Mouse (Mus musculus): Measurements from ENCODE around the gene Asdurf. TPM values are rescaled to one million over a fixed set of nuclear protein-coding genes. Genes with fewer than 3 reads are reported as not detected.
"Not testable (repeated sequence)": the region's sequence is repeated elsewhere in the genome, so short reads cannot be mapped to it uniquely, and the experiment has no call there.

Gene Asdurf
- polyA plus RNA-seq, 1 experiment from 2014 or later, result 2.5 TPM

GRCm38 (mm10) chr1:53337403-53337802, 15.0 kb downstream of the Asdurf start:
- not testable (repeated sequence) for H3K9ac ChIP-seq (ENCODE audit: low read depth, low read length); H3K27me3 ChIP-seq (replicated peaks; ENCODE audit: control insufficient read depth, insufficient read depth, low read length); ATAC-seq; H3K4me3 ChIP-seq (ENCODE audit: low read length); H3K4me2 ChIP-seq (ENCODE audit: low read length); H3K27ac ChIP-seq (ENCODE audit: low read depth, low read length); H3K4me1 ChIP-seq (ENCODE audit: control insufficient read depth, insufficient read depth, low read depth, low read length)
- Histone ChIP-seq H3K9me3 (ENCODE audit: control insufficient read depth, low read length) (peaks cover 13% of the 10 kb centered on the region), H3K36me3 (ENCODE audit: control insufficient read depth, insufficient read depth, low read length) (peaks cover 12% of the 10 kb centered on the region)
- 76% methylated on average over 2 of the region's 2 CpGs for WGBS

GRCm38 (mm10) chr1:53335465-53335864, 17.0 kb downstream of the Asdurf start:
- H3K27ac ChIP-seq (ENCODE audit: low read depth, low read length), result no peak overlapping the region
- H3K9me3 ChIP-seq (ENCODE audit: control insufficient read depth, low read length), result peaks cover 3% of the 10 kb centered on the region
- H3K36me3 ChIP-seq (ENCODE audit: control insufficient read depth, insufficient read depth, low read length), result no peaks in the 10 kb centered on the region; the same call in 1 of the 2 replicates

DNA sequence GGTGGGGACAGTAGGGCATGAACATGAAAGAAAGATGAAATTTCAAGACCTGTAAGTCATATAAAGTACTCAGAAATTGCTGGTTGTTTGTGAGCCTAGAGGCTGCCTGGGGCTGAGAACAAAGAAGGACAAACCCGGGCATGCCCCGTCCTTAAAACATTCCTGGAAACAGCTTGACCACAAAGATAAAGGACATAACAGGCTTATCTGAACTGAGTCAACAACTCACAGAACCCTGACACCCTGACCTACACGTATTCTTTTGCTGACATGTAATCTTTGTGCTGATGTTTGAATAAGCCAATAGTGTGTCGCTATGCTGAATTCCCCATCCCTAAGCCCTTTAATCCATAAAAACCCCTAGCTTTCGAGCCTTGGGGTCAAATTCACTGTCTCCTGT, 18.9 kb downstream of the Asdurf start:
- not testable (repeated sequence) for H3K27ac ChIP-seq (ENCODE audit: low read depth, low read length); ATAC-seq; H3K9ac ChIP-seq (ENCODE audit: low read depth, low read length); H3K9me3 ChIP-seq (ENCODE audit: control insufficient read depth, low read length); H3K4me2 ChIP-seq (ENCODE audit: low read length); H3K27me3 ChIP-seq (replicated peaks; ENCODE audit: control insufficient read depth, insufficient read depth, low read length); H3K4me1 ChIP-seq (ENCODE audit: control insufficient read depth, insufficient read depth, low read depth, low read length); H3K4me3 ChIP-seq (ENCODE audit: low read length); H3K36me3 ChIP-seq (ENCODE audit: control insufficient read depth, insufficient read depth, low read length)
- WGBS, result 87% methylated on average over 5 of the region's 5 CpGs

More at GRCm38 (mm10) chr1:53335465-53335864, 17.0 kb downstream of the Asdurf start:
- Histone ChIP-seq H3K4me3 (ENCODE audit: low read length) (no peak overlapping the region), H3K4me2 (ENCODE audit: low read length) (no peak overlapping the region), H3K4me1 (ENCODE audit: control insufficient read depth, insufficient read depth, low read depth, low read length) (no peaks in the 10 kb centered on the region), H3K9ac (ENCODE audit: low read depth, low read length) (no peak overlapping the region), H3K27me3 (replicated peaks; ENCODE audit: control insufficient read depth, insufficient read depth, low read length) (no peaks in the 10 kb centered on the region)
- ATAC-seq, result no peak

- 93% methylated on average over 5 of the region's 5 CpGs for WGBS
- H3K9ac ChIP-seq (ENCODE audit: low read depth, low read length), result no peak overlapping the region
Measured at GRCm38 (mm10) chr1:53324827-53325494, 27.5 kb downstream of the Asdurf start.

DNA sequence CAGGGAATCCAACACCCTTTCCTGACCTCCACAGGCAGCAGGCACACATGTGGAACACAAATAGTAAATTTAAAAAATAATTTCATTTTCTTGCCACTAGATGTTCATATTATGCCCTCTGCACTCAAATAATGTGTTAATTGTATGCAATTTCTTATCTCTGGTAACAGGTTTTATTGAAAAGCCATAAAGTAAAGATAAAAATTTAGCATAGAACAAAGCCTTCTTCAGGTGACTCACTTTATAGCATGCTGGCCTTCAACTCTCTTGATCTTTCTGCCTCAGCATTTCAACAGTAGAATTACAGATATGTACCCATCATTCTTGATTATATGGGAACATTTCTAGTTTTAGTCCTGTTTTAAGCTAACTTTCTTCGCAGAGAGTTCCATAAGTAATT, 28.1 kb downstream of the Asdurf start:
- no peaks in the 10 kb centered on the region for H3K27me3 ChIP-seq (replicated peaks; ENCODE audit: control insufficient read depth, insufficient read depth, low read length)
- no peaks in the 10 kb centered on the region for H3K4me1 ChIP-seq (ENCODE audit: control insufficient read depth, insufficient read depth, low read depth, low read length)
- H3K36me3 ChIP-seq (ENCODE audit: control insufficient read depth, insufficient read depth, low read length), result no peaks in the 10 kb centered on the region; the same call in none of the 2 replicates
- H3K9me3 ChIP-seq (ENCODE audit: control insufficient read depth, low read length), result no peaks in the 10 kb centered on the region
- ATAC-seq, result no peak
- H3K4me3 ChIP-seq (ENCODE audit: low read length), result no peak overlapping the region
- 97% methylated on average over 1 of the region's 1 CpGs for WGBS
- no peak overlapping the region for H3K27ac ChIP-seq (ENCODE audit: low read depth, low read length)
- no peak overlapping the region for H3K4me2 ChIP-seq (ENCODE audit: low read length)
- no peak overlapping the region for H3K9ac ChIP-seq (ENCODE audit: low read depth, low read length)

More at GRCm38 (mm10) chr1:53324827-53325494, 27.5 kb downstream of the Asdurf start:
- Histone ChIP-seq H3K4me3 (ENCODE audit: low read length) (no peak overlapping the region), H3K27me3 (replicated peaks; ENCODE audit: control insufficient read depth, insufficient read depth, low read length) (no peaks in the 10 kb centered on the region), H3K4me2 (ENCODE audit: low read length) (no peak overlapping the region), H3K9me3 (ENCODE audit: control insufficient read depth, low read length) (no peaks in the 10 kb centered on the region), H3K4me1 (ENCODE audit: control insufficient read depth, insufficient read depth, low read depth, low read length) (no peaks in the 10 kb centered on the region), H3K27ac (ENCODE audit: low read depth, low read length) (no peak overlapping the region), H3K36me3 (ENCODE audit: control insufficient read depth, insufficient read depth, low read length) (no peaks in the 10 kb centered on the region; the same call in none of the 2 replicates)
- ATAC-seq, result no peak

- H3K9me3 ChIP-seq (ENCODE audit: control insufficient read depth, low read length), result no peaks in the 10 kb centered on the region
- H3K36me3 ChIP-seq (ENCODE audit: control insufficient read depth, insufficient read depth, low read length), result no peaks in the 10 kb centered on the region; the same call in none of the 2 replicates
- 96% methylated on average over 5 of the region's 5 CpGs for WGBS
- no peaks in the 10 kb centered on the region for H3K4me1 ChIP-seq (ENCODE audit: control insufficient read depth, insufficient read depth, low read depth, low read length)
- no peak overlapping the region for H3K27ac ChIP-seq (ENCODE audit: low read depth, low read length)
- no peak overlapping the region for H3K4me2 ChIP-seq (ENCODE audit: low read length)
- no peak overlapping the region for H3K9ac ChIP-seq (ENCODE audit: low read depth, low read length)
- ATAC-seq, result no peak
- no peaks in the 10 kb centered on the region for H3K27me3 ChIP-seq (replicated peaks; ENCODE audit: control insufficient read depth, insufficient read depth, low read length)
- H3K4me3 ChIP-seq (ENCODE audit: low read length), result no peak overlapping the region
Measured at GRCm38 (mm10) chr1:53323254-53323653, 29.2 kb downstream of the Asdurf start.

DNA sequence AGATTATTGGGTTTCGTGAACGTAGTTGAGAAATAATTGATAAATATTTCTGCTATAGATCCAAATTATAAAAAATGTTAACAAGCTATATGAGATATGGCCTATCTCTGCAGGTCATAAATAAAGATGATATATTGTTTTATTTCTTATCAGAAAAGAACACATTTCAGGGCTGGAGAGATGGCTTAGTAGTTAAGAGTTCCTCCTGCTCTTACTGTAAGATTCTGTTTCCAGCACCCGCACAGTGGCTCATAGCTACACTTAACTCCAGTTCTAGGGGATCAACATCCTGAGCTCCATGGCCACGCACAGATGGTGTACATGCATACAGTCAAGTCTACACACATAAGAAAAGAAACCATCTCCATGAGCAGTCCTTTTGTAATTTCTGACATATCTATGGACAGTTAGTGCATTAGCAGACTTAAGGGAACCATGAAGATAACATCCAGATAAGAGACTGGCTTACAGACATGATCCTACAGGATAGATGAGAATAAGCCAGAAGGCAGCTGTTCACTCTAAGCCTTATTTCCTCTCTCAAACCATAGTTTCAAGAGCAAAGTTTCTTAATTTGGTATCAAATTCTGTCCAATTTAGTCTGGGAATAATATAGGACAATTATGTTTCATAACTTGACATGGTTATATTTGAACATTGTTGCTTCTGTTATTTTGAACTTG, 30.6 kb downstream of the Asdurf start:
- Histone ChIP-seq H3K4me3 (ENCODE audit: low read length) (no peak overlapping the region), H3K27me3 (replicated peaks; ENCODE audit: control insufficient read depth, insufficient read depth, low read length) (no peaks in the 10 kb centered on the region), H3K4me2 (ENCODE audit: low read length) (no peak overlapping the region), H3K9ac (ENCODE audit: low read depth, low read length) (no peak overlapping the region), H3K9me3 (ENCODE audit: control insufficient read depth, low read length) (no peaks in the 10 kb centered on the region), H3K27ac (ENCODE audit: low read depth, low read length) (no peak overlapping the region), H3K4me1 (ENCODE audit: control insufficient read depth, insufficient read depth, low read depth, low read length) (no peaks in the 10 kb centered on the region), H3K36me3 (ENCODE audit: control insufficient read depth, insufficient read depth, low read length) (no peaks in the 10 kb centered on the region; the same call in none of the 2 replicates)
- 99% methylated on average over 4 of the region's 4 CpGs for whole genome bisulfite sequencing
- ATAC-seq, result no peak

DNA sequence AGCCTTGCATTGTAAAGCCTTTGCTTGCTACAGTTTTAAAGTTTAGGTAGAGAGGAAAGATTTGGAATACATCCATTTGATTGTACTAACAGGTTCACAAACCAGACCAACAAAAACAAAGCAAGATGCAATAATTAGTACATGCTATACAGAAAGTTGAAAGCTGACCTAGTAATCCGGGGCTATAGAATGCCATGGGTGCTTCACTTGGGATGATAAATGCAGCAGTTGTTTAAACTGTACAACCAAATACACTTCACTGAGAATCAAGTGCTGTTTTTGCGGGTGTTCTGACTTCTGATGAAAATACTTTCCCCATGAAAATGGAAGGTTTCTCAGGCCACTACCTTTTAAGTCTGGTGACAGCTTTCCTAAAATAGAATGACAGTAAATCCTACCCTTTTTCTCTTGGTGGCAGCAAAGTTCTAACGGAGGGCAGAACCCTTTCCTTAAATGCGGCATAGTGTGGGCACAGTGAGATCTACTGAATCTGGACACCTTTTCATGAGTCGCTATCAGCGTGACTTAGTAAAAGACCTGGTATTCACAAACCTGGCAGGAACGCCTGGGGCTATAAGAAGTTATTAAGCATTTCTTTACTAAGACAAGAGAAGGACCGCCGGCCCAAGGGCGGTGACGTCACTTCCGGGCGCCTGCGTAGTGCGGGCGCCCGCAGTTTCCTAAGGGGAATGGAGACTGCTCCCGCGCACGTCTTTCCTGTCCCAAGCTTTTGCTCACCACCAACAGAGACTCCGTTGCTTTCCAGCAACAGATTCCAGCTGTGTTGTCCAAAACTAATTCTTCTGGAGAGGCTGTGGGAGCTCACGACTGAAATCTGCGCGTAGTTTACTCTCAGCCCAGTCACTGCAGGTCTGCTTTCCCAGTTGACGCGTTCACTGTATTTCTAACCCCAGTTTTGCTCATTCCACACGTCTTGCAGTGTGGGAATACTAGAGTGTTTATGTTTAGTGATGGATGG, 39.1 kb downstream of the Asdurf start, which contains the start of gene Osgepl1:
Osgepl1 (plus strand) TSS at position 636 of the 979 bp plus-strand sequence.
- Histone ChIP-seq H3K9ac (ENCODE audit: low read depth, low read length) (peak within 1 kb of the TSS; percentile 81), H3K9me3 (ENCODE audit: control insufficient read depth, low read length) (no peaks in the 10 kb centered on the region), H3K4me2 (ENCODE audit: low read length) (peak within 1 kb of the TSS; percentile 71), H3K27ac (ENCODE audit: low read depth, low read length) (peak within 1 kb of the TSS; percentile 86), H3K4me1 (ENCODE audit: control insufficient read depth, insufficient read depth, low read depth, low read length) (peaks cover 4% of the 10 kb centered on the region), H3K4me3 (ENCODE audit: low read length) (peak within 1 kb of the TSS; percentile 67), H3K27me3 (replicated peaks; ENCODE audit: control insufficient read depth, insufficient read depth, low read length) (no peaks in the 10 kb centered on the region), H3K36me3 (ENCODE audit: control insufficient read depth, insufficient read depth, low read length) (no peaks in the 10 kb centered on the region)
- peak; percentile 100 for ATAC-seq
- 2% methylated on average over 27 of the region's 27 CpGs for WGBS
